Mouse (Mus musculus) hindbrain, postnatal 0 days (tissue): ENCODE data around the gene Dpysl4. TPM values are rescaled to one million over a fixed set of nuclear protein-coding genes. Genes with fewer than 3 reads are reported as not detected.

ENCODE experiments used
- ATAC-seq: fragments of 200-750 bp; cut with Nextera tagmentation; 2 replicates; pipeline ENCODE4 v1.8.0; 2017; ENCODE audit warnings: mild to moderate bottlenecking, moderate TSS enrichment, moderate library complexity
- DNase-seq: peaks from one replicate; pipeline ENCODE4 v3.0.0-alpha.2; 2015; ENCODE audit warnings: low spot score
- H3K27ac ChIP-seq: fragments of 300-500 bp; sonication (generic); 2 replicates; pipeline ENCODE4 v1.5.1; 2014; ENCODE audit warnings: mild to moderate bottlenecking
- H3K27me3 ChIP-seq: fragments of 300-500 bp; sonication (generic); 2 replicates; pipeline ENCODE4 v1.6.1; 2014; ENCODE audit warnings: low read length, mixed read lengths; ENCODE audit not compliant: insufficient read depth
- H3K36me3 ChIP-seq: fragments of 300-500 bp; sonication (generic); 2 replicates; pipeline ENCODE4 v1.6.1; 2014; ENCODE audit warnings: low read length, mixed read lengths; ENCODE audit not compliant: insufficient read depth
- H3K4me1 ChIP-seq: fragments of 300-500 bp; sonication (generic); 2 replicates; pipeline ENCODE4 v1.6.1; 2014; ENCODE audit warnings: antibody characterized with exemption, low read length, mixed read lengths; ENCODE audit not compliant: insufficient read depth
- H3K4me2 ChIP-seq: fragments of 300-500 bp; sonication (generic); 2 replicates; pipeline ENCODE4 v1.6.1; 2014; ENCODE audit warnings: low read depth, mild to moderate bottlenecking, low read length, moderate library complexity, mixed read lengths
- H3K4me3 ChIP-seq: fragments of 300-500 bp; sonication (generic); 2 replicates; pipeline ENCODE4 v1.5.1; 2014; ENCODE audit warnings: low read length
- H3K9ac ChIP-seq: fragments of 300-500 bp; sonication (generic); replicated peaks from 2 replicates; pipeline ENCODE4 v1.6.1; 2014; ENCODE audit warnings: mild to moderate bottlenecking, low read length, moderate library complexity, mixed read lengths
- H3K9me3 ChIP-seq: fragments of 300-500 bp; sonication (generic); 2 replicates; pipeline ENCODE4 v1.6.1; 2016; ENCODE audit warnings: low read length, mixed read lengths
- CTCF ChIP-seq: IDR thresholded peaks from 2 replicates; pipeline ENCODE4 v1.5.1; 2016; ENCODE audit warnings: antibody characterized with exemption, control low read depth, low read depth
- WGBS: fragments of 180-500 bp; shearing (Covaris S2); extraction: QIAGEN DNeasy Blood & Tissue Kit; methylation state at CpG from one replicate; pipeline ENCODE4 v1.1.7; 2014; 5-methylcytosine and 5-hydroxymethylcytosine counted together
- polyA plus RNA-seq: library from polyadenylated mRNA; unstranded; fragments of >200 nt; fragmentation: Nextera tagmentation; extraction: Ambion mirVana; gene quantifications from 2 replicates; pipeline ENCODE4 v1.2.1, GENCODE M21; 2015
- total RNA-seq: library from RNA; depleted of rRNA; stranded (reverse); fragments of >200 nt; gene quantifications from 2 replicates; pipeline ENCODE4 v1.2.3, GENCODE M21; 2014

Dpysl4 gene
- total and polyA plus RNA-seq, 2 experiments from 2014 or later: 157 to 187 TPM

GRCm38 (mm10) chr7:139095282-139095681 lies 9.5 kb downstream of the Dpysl4 start:
- Histone ChIP-seq H3K4me1 (no peaks in the 10 kb centered on the region), H3K27me3 (no peaks in the 10 kb centered on the region), H3K27ac (no peak overlapping the region), H3K36me3 (peaks cover 24% of the 10 kb centered on the region; the same call in 1 of the 2 replicates), H3K4me3 (no peak overlapping the region), H3K9ac (no peak overlapping the region), H3K4me2 (no peak overlapping the region), H3K9me3 (no peaks in the 10 kb centered on the region)
- WGBS: 78% methylated on average over 7 of the region's 7 CpGs
- ATAC-seq (no peak), DNase-seq (no peak)
- no peak for TF ChIP-seq CTCF

GRCm38 (mm10) chr7:139096399-139096798 lies 10.6 kb downstream of the Dpysl4 start:
- Histone ChIP-seq H3K36me3 (peaks cover 24% of the 10 kb centered on the region; the same call in 1 of the 2 replicates), H3K4me3 (no peak overlapping the region), H3K4me2 (no peak overlapping the region), H3K4me1 (no peaks in the 10 kb centered on the region), H3K9ac (no peak overlapping the region), H3K27ac (no peak overlapping the region), H3K27me3 (no peaks in the 10 kb centered on the region), H3K9me3 (no peaks in the 10 kb centered on the region)
- ATAC-seq: no peak
- WGBS: 88% methylated on average over 6 of the region's 6 CpGs
- no peak for TF ChIP-seq CTCF
- DNase-seq: no peak

DNA sequence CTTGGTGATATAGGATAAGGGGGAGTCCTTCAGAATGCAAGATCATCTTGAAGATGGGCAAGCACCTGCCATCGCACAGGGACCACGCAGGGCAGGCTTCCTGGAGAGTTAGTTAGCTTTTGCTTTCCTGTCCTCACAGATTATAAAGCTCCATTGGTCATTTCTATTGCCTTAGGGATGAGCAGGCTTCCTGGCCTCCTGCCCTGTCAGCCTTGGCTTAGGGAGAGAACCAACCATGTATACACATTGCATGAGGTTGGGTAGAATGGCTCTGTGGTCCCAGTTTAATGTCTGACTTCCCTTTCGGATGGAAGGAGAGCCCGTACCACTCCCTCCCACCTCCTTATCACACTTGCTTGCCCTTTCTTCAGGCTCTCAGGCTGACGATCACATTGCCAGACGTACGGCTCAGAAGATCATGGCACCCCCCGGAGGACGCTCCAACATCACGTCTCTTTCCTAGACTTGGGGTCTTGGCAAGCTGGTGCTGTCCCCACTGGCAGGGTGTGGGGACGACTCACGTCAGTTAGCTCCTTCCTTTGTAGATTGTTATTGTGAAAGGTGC lies 14.8 kb downstream of the Dpysl4 start:
- 71% methylated on average over 12 of the region's 12 CpGs for WGBS
- no peak for ATAC-seq
- Histone ChIP-seq H3K9me3 (no peaks in the 10 kb centered on the region), H3K4me3 (no peak overlapping the region), H3K9ac (no peak overlapping the region), H3K4me1 (0 out of 2 replicates have a peak, but pooled peaks cover 2% of the 10 kb centered on the region), H3K36me3 (peaks cover 11% of the 10 kb centered on the region; the same call in 1 of the 2 replicates), H3K4me2 (no peak overlapping the region), H3K27me3 (no peaks in the 10 kb centered on the region), H3K27ac (no peak overlapping the region)
- DNase-seq: no peak
- no peak for TF ChIP-seq CTCF

- Histone ChIP-seq H3K9me3 (no peaks in the 10 kb centered on the region), H3K27ac (peak overlapping the region; percentile 58; the same call in 1 of the 2 replicates), H3K4me2 (no peak overlapping the region), H3K36me3 (peaks cover 11% of the 10 kb centered on the region; the same call in 1 of the 2 replicates), H3K9ac (no peak overlapping the region), H3K4me1 (peaks cover 2% of the 10 kb centered on the region; the same call in 1 of the 2 replicates), H3K4me3 (no peak overlapping the region), H3K27me3 (no peaks in the 10 kb centered on the region)
- WGBS: 68% methylated on average over 10 of the region's 10 CpGs
- DNase-seq (no peak), ATAC-seq (no peak)
- TF ChIP-seq CTCF: no peak
These were observed 15.5 kb downstream of the Dpysl4 start for GRCm38 (mm10) chr7:139101286-139101804.

DNA sequence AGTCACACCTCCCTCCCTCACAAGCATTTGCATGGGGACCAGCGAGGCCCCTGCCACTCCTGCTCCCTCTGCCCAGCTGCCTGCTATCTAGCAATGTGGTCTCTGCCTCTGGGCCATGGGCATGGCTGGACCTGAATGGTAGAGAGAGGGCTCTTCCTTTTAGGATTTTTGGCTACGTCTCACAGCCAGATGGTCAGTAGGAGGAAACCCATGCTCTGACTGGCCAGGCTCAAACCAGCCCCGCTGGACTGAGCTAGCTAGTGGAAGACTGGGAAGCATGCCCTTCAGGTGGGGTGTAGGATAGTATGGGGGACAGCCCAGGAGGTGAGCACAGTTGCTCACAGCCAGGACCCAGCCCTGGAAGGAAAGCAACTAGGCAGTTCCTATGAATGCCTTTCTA lies 16.0 kb downstream of the Dpysl4 start:
- Histone ChIP-seq H3K4me3 (no peak overlapping the region), H3K27me3 (no peaks in the 10 kb centered on the region), H3K27ac (peak overlapping the region; percentile 58), H3K4me2 (no peak overlapping the region), H3K9me3 (no peaks in the 10 kb centered on the region), H3K9ac (no peak overlapping the region), H3K4me1 (peaks cover 2% of the 10 kb centered on the region; the same call in 1 of the 2 replicates), H3K36me3 (peaks cover 11% of the 10 kb centered on the region; the same call in 1 of the 2 replicates)
- DNase-seq (peak; percentile 52), ATAC-seq (0 out of 2 replicates have a peak, but pooled peaks have one; percentile 25)
- 54% methylated on average over 3 of the region's 3 CpGs for WGBS
- TF ChIP-seq CTCF: no peak

- 50% methylated on average over 10 of the region's 10 CpGs for WGBS
- Histone ChIP-seq H3K9ac (no peak overlapping the region), H3K27ac (no peak overlapping the region), H3K27me3 (no peaks in the 10 kb centered on the region), H3K36me3 (no peaks in the 10 kb centered on the region; the same call in 1 of the 2 replicates), H3K9me3 (no peaks in the 10 kb centered on the region), H3K4me2 (no peak overlapping the region), H3K4me3 (no peak overlapping the region), H3K4me1 (peaks cover 2% of the 10 kb centered on the region; the same call in 1 of the 2 replicates)
- DNase-seq (peak; percentile 49), ATAC-seq (peak; percentile 33; the same call in 1 of the 2 replicates)
- TF ChIP-seq CTCF: peak; percentile 60
These were observed 18.2 kb downstream of the Dpysl4 start for GRCm38 (mm10) chr7:139103960-139104381.

DNA sequence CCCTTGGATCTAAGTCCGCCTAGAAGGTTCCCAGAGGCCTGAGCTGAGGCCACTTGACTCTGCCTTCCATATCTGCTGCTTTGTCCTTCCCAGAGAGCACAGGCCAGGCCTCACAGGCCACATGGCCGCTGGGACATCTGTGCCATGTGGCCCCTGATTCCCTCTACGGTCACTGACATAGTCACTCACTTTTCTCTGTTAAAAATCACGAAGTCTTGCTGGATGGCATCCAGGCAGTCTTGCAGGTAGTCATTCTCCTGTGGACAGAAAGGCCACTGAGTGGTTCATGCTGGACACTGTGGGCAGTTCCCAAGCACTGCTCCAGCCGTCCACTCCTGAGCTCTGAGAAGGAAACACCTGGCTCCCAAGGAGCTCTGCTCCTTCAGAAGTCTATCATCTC lies 19.3 kb downstream of the Dpysl4 start:
- no peak overlapping the region for H3K9ac ChIP-seq
- no peak for ATAC-seq

More for the DNA sequence above, 19.3 kb downstream of the Dpysl4 start:
- no peak for TF ChIP-seq CTCF
- no peak for DNase-seq
- Histone ChIP-seq H3K9me3 (no peaks in the 10 kb centered on the region), H3K36me3 (no peaks in the 10 kb centered on the region), H3K4me1 (peaks cover 2% of the 10 kb centered on the region; the same call in 1 of the 2 replicates), H3K4me3 (no peak overlapping the region), H3K27ac (no peak overlapping the region), H3K4me2 (no peak overlapping the region), H3K27me3 (no peaks in the 10 kb centered on the region)
- WGBS: 86% methylated on average over 5 of the region's 5 CpGs
